Mouse (Mus musculus) regulatory T cell (primary cell): ENCODE measurements around the gene Acadm.

Experiments
- in situ Hi-C: fragments of 300-600 bp; cut with MboI, MseI; formaldehyde crosslinking; loops from one replicate; pipeline ENCODE4 v1.15.1; 2025; ENCODE audit warnings: high pct_unique_total_duplicates

The Acadm gene

DNA sequence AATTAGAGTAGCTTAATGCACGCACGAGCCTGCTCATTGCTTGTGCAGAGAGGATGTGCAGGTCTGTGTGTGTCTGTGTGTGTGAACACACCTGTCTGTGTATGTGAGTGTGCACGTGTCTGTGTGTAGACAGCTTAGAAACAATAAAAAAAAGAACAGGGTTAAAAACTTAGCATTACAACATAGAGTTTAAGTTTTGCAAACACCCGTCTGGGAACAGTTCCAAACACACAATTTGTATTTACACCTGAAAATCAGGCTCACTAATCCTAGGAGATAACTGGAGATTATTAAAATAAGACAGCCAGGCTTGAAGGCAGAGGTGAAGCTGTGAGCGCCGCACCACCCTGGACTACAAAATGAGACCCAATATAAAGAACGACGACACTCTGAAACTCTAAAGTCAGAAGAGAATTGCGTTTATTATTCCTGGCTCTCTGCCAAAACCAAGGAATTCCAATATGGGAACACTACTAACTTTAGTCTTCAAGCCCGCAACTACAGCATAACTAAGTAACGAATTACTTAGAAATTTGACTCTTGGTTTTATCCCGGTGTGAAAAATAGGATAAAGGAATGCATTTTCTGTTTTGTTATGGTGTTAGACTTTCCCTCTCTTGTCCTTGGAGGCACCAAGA, 1.3 kb downstream of the Acadm start:
- in situ Hi-C loops = no loop called here

DNA sequence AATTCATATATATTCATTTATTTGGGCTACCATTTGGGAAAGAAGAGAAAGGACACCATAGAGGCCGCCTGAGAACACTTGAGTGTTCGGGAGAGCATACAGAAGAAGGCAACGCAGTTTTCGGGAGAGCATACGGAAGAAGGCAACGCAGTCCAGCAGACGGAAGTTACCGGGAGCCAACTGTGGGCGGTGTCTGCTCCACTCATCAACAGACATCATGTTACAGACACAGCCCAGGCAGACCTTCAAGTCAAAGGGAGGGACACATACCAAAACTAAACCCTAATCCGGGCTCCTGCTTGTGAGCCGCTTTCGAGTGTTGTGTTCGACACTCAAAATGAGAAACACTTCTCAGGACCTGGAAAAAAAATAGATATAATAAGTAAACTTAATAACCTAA, 2.8 kb downstream of the Acadm start:
- in situ Hi-C loops = no loop called here

DNA sequence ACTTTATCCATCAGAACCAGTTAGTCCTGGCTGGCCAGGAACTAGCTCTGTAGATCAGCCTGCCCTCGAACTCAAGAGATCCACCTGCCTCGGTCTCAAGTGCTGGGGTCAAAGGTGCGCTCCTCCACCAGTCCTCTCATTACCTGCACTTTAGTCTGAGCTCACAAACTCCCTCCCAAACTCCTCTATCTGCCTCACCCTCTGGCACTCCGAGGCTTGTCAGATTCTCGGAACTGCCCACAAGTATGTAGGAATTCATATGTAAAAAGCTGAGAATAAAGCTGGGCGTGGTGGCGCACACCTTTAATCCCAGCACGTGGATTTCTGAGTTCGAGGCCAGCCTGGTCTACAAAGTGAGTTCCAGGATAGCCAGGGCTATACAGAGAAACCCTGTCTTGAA, 3.9 kb downstream of the Acadm start:
- in situ Hi-C loops = no loop called here

DNA sequence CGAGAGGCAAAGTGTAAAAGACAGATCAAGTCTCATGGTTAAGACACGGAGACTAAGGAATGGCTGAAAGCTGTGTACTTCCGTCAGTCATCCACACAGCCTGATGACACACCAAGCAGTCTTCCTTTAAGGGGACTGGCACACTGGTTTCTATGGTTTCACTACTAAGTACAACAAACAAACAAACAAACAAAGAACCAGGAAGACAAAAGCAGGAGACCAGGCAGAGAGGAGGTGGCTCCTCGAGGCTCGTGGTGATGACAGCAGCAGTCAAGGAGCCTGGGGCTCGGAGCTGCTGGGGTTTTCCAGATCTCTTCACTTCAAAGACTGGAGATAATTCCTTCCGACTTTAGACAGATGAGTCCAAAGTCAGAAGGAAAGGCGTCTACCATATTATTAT, 4.4 kb downstream of the Acadm start:
- in situ Hi-C loops = no loop called here

DNA sequence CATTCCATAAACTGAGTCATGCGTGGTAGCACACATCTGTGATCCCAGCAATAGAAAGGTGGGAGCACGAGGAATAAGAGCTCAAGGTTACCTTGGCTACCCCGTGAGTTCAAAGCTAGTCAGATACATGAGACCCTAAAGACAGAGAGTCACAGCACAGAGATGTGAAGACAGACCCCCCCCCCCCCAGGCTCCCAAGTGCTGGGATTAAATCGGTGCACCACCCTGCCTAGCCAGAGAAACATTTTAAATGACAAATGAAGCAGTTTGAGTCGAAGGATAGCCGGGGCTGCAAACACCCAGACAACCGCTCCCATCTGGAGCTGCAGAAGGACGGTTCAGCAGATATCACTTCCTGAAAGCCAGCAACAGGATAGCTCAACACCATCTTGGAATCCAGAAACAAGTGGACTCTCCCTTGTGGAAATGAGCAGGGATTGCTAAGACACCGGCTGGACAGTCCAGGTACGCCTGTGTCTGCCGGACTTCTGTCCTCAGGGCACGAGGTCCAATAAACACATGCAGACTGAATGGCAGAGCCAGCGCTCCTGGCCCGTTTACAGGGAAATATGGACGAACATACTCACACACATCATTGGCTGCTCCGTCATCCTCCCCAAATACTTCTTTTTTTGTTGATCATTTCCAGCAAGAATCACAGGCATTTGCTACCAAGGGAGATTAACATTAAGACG, 7.2 kb downstream of the Acadm start:
- in situ Hi-C loops = no loop called here

DNA sequence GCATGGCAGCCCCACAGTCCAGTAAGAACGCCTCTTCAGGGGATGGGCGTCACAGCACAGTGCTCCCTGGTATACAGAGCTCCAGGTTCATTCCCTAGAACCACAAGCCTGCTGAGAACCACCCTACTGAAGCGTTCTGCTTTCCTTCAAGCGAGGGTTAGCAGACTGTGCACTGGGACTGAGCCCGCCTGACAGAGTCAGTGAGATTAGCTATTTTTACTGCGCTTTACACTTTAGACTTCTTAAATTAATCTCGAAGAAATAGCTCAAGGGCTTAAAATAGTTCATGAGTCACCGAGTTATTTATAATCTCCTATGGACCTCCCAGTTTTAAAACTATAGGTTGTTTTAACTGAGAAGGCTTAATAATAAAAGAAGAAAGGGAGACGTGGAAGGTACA, 8.6 kb downstream of the Acadm start:
- in situ Hi-C loops = no loop called here

DNA sequence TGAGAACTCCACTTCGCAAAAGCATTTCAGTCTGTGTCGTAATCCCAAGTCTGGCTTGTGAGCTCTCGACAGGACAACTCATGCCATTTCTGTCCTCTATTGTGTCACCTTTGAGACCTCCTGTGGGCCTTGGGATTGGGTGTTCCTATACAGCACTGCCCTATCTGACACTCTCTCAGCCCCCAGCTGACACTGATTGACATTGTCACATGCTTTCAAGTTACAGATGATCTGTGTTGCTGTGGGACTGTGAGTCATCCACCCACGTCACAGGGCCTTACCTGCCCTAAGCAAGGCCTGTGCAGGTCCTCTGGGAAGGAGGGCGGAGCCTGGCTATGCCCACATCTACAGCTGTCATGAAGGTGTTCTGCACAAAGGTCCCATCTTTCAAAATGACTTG, 12.0 kb downstream of the Acadm start:
- in situ Hi-C loops = no loop called here

DNA sequence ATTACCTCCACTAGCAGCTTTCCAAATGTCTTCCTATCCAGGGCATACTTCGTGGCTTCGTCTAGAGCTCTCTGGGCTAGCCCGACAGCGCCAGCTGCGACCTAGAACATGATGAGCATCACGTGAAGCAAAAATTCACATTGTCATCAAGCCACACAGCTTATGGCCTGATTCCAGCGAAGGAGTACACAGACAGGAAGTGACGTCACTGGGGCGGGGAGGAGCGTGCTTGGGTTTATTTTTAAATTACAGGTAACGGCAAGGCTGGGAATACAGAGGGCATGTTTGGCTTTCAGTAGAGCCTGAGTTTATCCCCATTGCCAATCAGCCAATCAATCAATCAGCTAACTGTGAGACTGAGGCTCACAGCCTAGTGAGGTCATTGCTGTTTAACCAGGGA, 14.9 kb downstream of the Acadm start:
- in situ Hi-C loops = no loop called here

DNA sequence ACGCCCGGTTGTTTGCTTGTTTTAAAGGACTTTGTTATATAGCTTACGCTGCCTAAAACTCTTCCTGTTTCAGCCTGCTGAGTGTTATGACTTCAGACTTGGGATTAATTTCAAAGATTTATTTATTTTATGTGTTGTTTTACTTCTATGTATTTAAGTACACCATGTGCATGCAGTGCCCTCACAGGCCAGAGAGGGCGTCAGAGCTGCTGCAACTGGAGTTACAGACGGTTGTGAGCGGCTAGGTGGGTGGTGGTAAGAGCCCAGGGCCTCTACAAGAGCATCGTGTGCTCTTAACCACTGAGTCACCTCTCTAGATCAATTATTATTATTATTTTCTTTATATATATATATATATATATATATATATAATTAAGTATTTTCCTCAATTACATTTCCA, 18.1 kb downstream of the Acadm start:
- in situ Hi-C loops = no loop called here

DNA sequence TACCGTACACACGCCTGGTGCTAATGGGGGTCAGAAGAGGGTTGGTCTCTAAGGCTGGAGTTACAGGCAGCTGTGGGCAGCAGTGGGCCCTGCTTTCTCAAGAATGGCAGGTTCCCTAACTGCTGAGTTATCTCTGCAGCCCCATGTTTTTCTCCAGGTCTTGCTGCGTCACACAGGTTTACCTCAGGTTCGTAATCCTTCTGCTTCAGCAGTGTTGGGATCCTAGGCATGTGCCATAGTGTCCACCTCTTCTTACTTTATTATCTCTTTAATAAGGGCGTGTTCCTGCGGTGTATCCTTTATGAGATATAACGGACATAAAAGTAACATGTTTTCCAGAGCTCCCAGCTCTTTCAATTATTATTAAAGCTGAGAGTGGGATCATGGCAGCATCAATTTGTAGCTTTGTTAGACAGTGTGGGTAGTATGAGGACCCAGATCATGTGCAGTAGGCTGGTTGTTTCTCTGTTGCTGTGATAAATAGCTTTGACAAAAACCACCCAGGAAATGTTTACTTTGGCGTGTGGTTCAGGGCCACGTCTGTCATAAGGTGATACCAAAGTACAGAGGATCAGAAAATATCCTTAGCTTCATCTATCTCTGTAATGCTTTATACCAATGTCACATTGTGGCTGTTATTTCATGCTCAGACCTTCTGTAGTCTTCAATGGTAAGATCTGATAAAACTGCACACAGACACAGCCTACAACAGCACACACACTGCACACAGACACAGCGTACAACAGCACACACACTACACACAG, 23.1 kb downstream of the Acadm start:
- in situ Hi-C loops = no loop called here

DNA sequence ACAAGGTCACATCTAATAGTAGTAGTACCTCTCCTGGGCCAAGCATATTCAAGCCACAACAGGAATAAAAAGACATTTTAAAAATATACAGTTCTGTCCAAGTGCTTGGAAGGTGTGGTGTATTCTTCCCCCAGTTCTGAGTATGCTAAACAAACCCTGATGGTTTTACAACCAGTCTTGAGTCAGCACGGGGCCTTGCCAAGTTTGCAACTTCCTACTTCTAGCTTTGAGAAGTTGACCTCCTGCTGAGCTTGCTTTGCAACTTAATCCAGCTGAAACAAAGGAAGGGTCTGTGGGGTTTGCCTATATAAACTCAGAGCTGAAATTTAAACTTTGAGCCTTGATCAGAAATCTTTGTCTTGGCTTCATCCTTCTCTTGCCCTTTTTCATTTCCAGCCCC, 27.2 kb downstream of the Acadm start:
- in situ Hi-C loops = loop anchor here (10.0 kb wide), 1 partner anchor 1702 kb away; the partner anchor contains the start of genes Dnajb4 and Fubp1

DNA sequence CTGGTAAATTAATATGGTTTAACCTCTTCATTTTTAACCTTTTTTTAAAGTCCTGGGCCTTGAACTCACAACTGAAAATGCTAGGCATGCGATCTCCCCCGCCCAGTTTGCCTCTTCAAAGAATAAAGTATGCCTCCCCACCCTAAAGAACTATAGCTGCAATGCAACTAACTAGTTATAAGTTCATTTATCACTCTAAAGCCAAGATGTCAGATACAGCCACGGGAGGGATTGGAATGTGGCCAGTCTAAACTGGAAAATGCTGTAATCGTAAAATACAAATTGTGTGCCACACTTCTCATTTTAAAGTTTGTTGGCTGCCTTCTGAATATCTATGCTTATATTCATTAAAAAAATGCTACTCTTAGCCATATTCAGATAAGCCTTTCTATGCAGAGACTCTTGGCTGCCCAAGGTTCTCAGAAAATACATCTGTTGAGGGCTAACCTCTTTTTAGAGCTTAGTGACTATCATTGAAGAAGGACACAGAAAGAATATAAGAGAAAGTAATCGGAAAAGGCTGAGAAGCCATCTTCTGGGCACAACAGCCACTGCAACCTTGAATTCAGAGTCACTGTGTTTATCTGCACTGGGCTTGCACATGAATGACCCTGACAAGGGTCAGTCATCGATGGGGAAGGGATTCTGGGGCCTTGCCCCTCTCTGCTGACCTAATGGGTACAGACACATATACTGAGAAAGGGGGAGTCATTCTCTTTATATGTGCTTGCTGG, 30.8 kb downstream of the Acadm start:
- in situ Hi-C loops = loop anchor here (5.0 to 10.0 kb wide), 2 partner anchors 44 to 1699 kb away; partner anchors contain the start of genes Dnajb4 and Fubp1

DNA sequence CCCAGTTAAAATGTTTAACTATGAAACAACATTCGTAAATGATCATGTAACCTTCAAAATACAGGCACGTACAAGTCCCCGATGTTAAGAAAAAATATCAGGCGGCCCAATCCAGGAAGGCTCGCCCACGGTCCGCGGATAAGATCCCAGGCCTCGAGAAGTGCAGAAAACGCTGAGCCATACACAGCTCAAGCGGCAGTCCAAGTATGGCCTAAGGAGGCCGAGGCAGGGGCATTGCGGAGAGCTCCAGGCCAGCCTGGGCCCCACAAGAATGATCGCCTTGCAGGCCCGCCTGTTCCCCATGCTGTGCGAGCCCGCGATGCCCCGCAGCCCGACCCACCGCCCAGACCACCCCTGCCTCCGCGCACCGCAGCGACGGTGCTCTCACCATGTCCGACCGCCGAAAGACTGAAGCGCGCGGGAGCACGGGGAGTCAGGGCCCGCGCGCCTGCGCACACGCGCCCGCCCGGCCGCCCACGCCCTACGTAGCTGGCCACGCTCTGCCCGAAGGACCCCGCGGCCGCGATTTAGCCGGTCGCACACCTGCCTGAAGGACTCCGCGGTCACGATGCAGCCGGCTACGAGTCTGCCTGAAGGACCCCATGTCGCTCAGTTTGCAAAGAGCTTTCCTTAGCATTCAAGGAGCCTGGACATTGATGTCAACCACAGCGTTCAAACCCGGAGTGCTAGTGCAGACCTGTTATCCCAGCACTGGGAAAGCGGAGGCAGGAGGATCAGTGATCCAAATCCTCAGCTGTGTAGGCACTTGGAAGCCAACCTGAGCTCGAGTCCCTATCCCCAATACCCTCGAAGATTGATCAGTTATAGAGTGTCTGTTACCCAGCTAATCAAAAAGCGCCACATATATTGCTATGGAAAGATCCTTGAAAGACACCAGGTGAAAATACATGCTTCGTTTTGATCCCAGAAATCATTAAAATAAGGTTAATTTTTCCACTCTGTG, 31.6 kb downstream of the Acadm start, which contains the start of gene Rabggtb:
Rabggtb (minus strand) TSS at position 464 of the 964 bp plus-strand sequence.
- in situ Hi-C loops = loop anchor here (5.0 to 10.0 kb wide), 2 partner anchors 44 to 1698 kb away; partner anchors contain the start of genes Dnajb4 and Fubp1

DNA sequence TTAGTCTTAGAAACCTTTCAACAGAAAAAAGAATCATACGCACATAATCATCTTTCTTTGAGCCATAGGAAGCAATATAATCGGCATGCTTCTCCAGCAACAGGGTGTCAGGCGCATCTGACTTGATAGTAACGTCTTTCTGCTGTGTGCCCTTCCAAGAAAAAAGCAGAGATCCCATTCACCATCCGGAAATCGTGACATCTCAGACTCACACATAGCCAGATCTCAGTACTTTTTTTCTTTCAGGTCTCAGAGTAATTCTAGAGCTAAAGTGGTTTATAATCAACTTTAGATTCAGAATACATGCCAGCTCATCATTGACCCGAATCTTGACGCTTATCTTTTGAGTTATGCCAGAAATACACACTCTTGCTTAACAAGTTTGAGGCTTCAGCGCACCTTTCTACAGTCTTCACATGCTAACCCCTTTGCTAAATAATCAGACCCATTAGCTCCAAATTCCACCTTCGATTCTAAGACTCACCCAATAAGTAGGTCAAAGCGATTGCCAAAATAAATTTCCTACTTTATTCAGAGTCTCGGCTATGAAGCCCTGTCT, 32.5 kb downstream of the Acadm start:
- in situ Hi-C loops = loop anchor here (5.0 to 10.0 kb wide), 2 partner anchors 45 to 1697 kb away; partner anchors contain the start of genes Dnajb4 and Fubp1

DNA sequence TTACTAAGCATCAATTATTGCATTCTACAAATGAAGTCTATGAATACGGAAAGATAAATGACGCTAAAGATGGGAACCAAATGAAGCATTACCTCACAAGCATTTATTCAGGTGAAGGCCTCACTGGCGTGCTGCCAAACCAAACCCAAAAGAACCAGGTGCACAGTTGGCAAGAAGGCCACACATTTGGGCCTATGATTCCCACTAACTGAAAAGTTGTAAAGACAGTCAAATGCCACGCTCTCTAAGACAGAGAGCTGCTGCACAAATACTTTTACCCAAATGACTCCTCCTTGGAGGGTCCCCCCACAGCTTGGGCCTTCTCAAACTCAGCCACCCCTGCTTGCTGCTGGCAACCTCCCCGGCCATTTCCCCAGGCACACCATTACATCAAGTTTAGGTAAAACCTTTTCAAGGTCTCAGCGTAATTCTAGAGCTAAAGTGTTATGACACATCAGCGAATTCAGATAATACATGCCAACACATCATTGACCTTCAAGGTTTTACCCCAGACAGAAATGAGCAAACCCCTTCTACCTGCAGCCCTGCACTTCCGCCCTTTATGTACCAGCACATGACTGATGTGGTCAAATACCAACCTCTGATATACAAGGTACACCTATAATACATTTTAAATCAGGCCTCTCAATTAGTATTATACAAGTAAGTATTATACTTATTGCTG, 33.1 kb downstream of the Acadm start:
- in situ Hi-C loops = loop anchor here (5.0 to 10.0 kb wide), 2 partner anchors 46 to 1697 kb away; partner anchors contain the start of genes Dnajb4 and Fubp1

DNA sequence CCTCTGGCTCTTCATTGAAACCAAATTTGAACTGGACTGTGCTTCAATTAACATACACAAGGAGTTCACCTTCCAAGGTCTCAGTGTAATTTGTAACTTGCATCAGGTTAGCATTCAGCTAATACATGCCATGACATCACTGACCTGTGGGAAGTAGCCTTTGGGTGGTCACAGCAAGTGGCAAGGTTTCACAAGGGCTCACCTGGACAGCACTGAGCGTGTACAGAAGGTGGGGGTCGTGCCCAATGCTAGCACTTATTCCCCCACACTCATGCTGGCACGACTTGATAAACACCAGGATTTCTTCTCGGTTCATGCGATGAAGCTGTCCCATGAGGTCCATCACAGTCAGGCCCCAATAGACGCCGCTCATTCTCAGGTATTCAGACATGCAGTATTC, 33.9 kb downstream of the Acadm start:
- in situ Hi-C loops = loop anchor here (5.0 to 10.0 kb wide), 2 partner anchors 47 to 1696 kb away; partner anchors contain the start of genes Dnajb4 and Fubp1

DNA sequence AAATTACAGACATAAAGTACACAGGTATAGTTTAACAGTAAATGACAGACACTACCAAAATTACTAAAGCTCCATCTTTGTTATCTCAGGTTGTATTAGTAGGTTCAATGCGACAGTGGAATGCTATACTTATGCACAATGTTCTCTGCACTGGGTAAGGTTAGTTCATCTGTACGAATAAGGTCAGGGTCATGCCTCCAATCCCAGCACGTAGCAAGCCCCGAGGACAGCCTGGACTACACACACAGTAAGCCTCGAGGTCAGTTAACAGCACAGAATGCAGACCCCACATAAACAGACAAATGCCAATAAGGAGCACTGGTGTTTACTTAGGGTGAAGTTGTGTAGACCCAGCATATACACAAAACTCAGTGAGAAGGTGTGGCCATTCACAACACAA, 35.5 kb downstream of the Acadm start:
- in situ Hi-C loops = no loop called here

DNA sequence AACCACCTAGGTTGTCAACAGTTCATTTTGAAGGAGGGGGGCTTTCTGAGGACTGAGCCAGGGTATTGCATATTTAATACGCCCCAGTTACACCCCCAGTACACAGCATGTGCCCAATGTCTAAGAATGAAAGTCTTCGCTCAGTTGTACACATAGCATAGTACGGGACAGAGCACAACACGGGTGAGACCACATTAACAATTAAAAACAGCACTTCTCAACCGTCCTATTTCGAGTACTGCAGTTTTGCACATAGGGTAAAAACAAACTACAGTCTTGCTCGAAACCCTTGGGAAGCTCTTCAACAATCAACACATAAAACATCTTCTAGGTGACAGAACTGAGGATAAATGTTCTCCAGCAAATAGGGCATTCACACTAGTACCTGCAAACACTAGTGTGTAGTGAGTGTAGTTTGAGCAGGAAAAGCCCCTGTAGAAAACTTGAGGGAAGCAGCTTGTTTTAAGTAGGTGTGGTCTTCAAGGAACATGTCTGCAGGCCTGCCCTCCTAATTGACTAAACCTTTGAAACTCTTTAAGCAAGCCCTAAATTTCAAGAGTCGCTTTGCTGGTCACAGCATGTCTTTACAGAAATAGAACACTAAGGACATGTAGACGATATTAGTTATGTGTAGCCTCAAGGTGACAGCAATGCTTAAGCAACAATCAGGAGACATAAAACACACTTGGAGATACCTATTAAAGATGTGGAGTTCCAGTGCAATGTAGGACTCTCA, 38.1 kb downstream of the Acadm start, which contains the start of gene Msh4:
Msh4 (minus strand) TSS at position 3 of the 736 bp plus-strand sequence.
- in situ Hi-C loops = no loop called here
